Mouse (Mus musculus) c-Kit-positive CD71-negative TER-119-negative erythroid progenitor cells, embryonic 14.5 days (primary cell): ENCODE data around the gene Pcyt2.
A peak's percentile ranks its signal among the peaks of the same experiment; 100 is the strongest.

ENCODE experiments used
- DNase-seq: peaks from one replicate; pipeline ENCODE4 v3.0.0-alpha.2; 2013; ENCODE audit warnings: low read depth

Gene Pcyt2

GRCm38 (mm10) chr11:120580871-120581331 lies 36.8 kb downstream of the Pcyt2 start:
- no peak for DNase-seq

- no peak for DNase-seq
Measured at GRCm38 (mm10) chr11:120580190-120580589, 37.5 kb downstream of the Pcyt2 start.

GRCm38 (mm10) chr11:120579316-120580107 lies 38.2 kb downstream of the Pcyt2 start:
- peak; percentile 83 for DNase-seq

- no peak for DNase-seq
Measured at GRCm38 (mm10) chr11:120578694-120579243, 39.0 kb downstream of the Pcyt2 start.

GRCm38 (mm10) chr11:120578024-120578693 lies 39.6 kb downstream of the Pcyt2 start:
- no peak for DNase-seq

GRCm38 (mm10) chr11:120577211-120578023 lies 40.3 kb downstream of the Pcyt2 start:
- no peak for DNase-seq

DNA sequence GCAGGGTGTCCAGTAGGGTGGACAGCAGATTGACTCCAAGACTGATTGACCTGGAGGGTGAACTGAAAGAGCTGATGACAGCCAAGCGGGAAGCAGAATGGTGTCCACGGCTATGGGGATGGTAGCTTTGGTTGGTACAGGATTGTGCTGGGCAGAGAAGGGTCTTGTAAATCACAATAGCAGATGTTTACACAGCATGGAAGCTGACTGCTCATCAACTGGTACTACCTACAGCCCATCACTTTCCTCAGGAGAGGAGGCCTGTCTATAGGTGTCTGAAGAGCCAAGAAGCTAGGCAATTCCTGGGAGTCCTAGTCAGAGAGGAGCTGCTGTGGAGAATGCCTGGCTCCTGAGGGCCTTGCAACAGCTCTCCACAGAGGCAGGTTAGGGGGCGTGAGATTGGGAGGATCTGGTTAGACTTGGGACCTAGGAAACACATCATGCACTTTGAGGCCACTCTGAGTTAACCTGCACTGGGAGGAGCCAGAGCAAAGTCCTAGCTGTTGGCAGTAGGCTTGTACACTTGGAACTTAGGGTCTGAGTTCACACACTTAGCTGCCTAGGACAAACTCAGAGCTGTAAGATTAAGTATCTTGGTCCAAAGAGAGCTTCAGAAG lies 41.3 kb downstream of the Pcyt2 start:
- no peak for DNase-seq

DNA sequence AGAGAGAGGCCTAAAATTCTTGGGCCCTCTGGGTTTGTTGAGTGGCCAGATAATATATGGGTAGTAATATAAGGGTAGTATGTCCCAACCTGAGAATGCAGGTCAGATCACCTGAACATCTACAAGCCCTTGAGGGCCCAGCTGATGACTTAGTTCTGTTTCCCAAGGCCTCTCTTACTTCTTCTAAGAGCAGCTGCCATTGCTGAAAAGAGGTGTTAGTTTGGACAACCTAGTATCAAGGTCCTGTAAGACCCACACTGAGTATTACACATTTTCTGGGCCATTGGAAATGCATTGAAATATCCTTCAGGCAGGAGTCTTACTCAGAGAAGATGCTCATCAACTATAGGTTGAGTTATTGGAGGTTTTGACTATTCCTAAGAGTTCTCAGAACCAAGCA lies 41.8 kb downstream of the Pcyt2 start:
- DNase-seq: no peak

DNA sequence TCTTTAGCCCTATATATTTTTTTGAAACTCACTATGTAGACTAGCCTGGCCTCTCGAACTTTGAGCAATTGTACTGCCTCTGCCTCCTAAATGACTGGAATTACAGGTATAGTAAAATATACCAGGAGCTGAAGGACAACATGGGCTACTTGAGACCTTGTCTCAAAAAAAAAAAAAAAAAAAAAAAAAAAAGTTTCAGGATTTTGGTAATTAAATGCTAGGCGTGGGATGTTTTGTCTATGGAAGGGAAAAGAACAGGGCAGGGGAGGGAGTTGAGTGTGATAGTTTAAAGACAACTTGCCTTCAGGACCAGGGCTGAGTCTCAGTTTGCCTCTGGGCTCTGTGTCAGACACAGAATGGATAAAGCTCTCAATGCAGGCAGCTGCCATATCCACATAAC lies 42.7 kb downstream of the Pcyt2 start:
- no peak for DNase-seq

GRCm38 (mm10) chr11:120574278-120574600 lies 43.5 kb downstream of the Pcyt2 start:
- no peak for DNase-seq

DNA sequence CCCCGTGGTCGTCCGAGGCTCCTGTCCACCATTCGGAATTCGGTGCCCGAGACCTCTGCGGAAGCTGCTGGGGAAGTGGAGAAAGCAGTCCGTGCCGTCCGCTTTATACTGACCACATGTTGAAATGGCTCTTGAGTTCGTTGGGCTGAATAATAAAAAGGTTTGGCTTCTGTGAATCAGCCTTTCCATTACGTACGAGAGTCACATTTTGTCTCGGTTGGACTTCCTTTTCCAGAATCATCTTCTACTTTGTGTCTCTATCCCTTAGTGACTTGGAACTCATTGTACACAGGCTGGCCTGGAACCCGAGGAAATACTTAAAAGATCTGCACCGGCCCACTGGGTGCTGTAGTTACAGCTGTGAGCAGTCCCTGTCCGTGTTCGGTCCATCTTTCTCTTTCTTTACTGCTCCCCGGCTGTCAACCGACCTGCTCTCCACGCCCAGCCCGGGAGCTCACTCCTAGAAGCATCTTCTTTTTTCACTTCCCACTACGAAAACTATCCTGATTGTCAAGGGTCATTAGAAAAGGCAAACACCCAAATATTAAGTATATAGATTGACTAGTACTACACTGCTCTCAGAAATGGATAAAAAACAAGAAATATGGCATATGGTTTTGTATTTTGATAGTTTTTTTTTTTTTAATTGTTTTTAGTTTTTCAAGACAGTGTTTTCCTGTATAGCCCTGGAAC lies 44.0 kb downstream of the Pcyt2 start:
- no peak for DNase-seq

DNA sequence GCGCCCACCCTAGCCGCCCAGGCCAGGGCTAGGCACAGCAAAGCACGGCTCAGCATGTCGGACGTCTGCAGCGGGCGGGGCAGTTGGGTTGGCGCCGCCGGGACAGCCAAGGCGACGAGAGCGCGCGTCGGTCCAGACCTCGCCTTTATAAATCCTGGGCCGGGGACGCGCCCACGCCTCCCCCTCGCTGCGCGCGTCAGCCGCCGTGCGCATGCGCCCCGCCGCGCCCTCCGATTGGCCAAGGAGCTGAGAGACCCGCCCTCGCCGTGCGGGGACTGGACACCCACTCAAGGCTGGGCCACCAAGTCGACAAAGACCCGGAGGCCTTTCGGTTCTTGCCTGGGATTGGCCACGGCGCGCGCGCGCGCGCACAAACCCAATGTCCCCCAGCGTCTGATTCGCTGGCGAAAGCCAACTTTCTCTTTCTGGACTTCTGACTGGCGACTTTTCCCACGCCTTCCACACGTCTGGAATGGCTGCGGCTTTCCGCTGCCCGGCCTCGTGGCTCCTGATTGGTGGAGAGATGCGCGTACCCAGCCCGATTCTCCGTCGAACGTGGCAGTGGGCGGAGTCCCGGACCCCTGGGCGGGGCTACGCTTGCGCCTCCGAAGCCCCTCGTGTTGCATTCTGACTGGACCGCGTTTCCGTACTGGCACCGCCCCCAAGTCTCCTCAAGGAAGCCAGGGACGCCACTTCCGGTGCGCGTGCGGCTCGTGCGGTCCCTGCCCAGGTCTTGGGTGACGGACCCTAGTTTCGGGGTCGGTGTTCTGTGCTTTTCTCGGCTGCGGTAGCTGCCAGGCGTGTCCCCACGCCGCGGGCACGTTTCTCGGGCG lies 44.8 kb downstream of the Pcyt2 start, which contains the start of gene P4hb:
Gene P4hb (minus strand): TSS at position 502 of the 833 bp plus-strand sequence.
- DNase-seq: peak; percentile 98

- no peak for DNase-seq
Measured at GRCm38 (mm10) chr11:120572417-120572751, 45.4 kb downstream of the Pcyt2 start.

- no peak for DNase-seq
Measured at GRCm38 (mm10) chr11:120571754-120572416, 45.9 kb downstream of the Pcyt2 start.

- DNase-seq: no peak
Measured at GRCm38 (mm10) chr11:120571122-120571521, 46.6 kb downstream of the Pcyt2 start.

DNA sequence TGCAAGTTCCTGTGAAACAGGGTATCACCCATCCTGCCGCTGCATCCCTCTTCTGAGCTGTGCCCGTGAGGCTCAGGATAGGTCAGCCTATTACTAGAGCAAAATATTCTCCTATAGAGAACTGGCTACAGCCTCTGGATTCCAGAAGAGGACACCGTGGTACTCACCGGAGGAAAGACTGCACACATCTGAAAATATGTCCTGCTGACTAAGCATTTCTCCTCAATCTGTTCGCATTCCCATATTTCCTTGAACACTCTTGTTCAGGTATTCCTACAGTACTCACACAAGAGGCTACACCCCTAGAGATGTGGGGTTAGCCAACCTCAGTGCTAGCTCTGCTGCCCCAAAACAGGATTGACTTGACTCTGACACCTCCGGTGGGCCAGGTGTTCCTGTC lies 49.4 kb downstream of the Pcyt2 start:
- no peak for DNase-seq

DNA sequence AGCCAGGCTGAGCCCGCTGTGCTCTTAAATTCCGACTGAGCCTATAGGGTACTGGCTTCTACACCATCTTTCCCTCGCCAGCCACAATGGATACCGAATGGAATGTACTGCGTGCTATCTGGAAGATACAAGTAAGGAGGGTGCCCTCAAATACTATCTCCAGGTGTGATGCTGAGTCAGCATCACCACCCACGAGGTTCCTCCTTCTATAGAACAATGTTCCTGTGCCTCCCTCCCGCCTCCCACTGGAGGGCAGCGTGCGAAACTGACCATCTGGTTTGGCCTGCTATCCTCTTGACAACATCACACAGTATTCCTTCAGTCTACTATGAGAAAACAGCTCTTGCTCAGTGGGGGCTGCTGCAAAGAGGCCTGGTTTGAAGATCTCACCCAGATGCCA lies 52.6 kb downstream of the Pcyt2 start:
- DNase-seq: no peak

DNA sequence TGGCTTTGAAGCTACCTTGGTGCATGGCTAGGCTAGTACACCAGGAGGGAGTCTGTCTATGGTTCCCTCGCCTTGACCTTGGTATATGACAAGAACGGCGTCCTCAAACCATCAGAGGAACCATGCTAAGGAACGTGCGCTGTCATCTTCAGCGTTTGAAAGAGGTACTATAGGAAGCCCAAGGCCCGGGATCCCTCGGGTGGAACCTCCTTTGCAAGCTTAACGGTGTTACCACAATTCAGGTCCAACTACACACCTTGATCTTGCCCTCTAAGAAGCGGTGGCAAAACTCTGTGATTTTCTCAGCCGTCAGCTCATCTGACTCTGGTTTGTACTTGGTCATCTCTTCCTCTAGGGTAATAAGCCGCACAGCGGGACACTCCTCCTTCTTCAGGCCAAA lies 54.8 kb downstream of the Pcyt2 start:
- DNase-seq: no peak

DNA sequence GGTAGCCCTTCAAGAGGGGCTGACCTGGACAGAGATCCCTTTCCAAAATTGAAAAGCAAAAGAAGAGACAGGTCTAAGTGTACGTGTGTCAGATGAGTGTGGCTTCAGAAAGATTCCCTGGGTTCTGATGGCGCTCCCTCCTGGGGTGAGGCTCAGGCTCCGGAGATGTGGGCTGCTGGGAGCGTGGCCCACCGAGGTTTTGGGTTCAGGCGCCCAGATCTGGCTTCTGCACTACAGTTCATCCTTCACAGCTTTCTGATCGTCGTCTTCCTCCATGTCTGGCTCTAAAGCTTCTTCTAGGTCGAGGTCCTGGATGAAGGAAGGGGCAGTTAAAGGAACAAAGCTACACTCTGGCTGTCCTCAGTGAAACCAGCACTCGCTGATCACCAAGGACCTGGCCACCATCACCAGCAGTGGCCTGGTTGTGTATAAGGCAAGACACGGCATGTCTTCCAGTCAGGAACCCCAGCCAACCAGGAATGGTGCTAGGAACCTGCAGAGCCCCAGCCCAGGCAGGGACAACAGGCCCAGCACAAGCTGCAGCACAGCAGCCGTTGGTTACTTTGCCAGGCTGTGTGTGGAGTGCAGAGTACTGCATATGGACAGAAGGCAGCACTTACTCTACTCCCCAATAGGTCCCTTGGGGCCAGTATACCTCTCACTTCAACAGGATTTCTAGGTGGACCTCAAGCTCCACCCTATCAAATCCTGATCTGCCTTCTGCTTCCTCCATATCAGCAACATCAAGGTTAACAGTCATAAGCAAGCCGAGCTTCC lies 56.6 kb downstream of the Pcyt2 start:
- no peak for DNase-seq
